Mouse (Mus musculus) CD4-positive, CD25-positive, alpha-beta regulatory T cell (primary cell): ENCODE results near the gene 2610028H24Rik. TPM values are rescaled to one million over a fixed set of nuclear protein-coding genes. Genes with fewer than 3 reads are reported as not detected.

Source experiments
- polyA plus RNA-seq: library from polyadenylated mRNA; unstranded; fragments of 100-300 nt; shearing (Covaris generic); gene quantifications from one replicate; pipeline ENCODE4 v1.2.1, GENCODE M21; 2017

2610028H24Rik gene
- not detected for polyA plus RNA-seq

DNA sequence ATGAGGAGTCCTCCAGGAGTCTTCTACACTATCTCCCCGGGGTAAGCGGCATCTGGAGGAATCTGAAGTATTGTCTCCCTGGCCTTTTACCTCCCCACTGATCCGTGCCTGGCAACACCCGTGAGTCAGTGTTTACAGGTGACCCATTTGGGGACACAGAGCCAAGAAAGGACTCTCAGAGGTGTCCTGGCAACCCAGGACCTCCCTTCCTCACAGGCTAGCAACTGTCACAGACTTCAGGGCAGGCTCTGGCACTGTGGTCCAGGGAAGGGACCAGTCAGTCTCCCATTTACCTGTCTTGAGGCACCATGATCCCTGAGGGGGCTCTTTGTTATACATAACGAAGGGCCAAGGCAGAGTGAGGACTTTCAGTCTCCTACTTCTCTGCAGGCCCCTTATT is at the start of gene 2610028H24Rik:
Gene 2610028H24Rik, plus strand, starts transcription at position 231 of the 400 bp plus-strand sequence.

GRCm38 (mm10) chr10:76440281-76440680 is 8.6 kb upstream of the 2610028H24Rik start, which contains the start of gene AC141477.1:
Gene AC141477.1, minus strand, starts transcription at chr10:76440444.

DNA sequence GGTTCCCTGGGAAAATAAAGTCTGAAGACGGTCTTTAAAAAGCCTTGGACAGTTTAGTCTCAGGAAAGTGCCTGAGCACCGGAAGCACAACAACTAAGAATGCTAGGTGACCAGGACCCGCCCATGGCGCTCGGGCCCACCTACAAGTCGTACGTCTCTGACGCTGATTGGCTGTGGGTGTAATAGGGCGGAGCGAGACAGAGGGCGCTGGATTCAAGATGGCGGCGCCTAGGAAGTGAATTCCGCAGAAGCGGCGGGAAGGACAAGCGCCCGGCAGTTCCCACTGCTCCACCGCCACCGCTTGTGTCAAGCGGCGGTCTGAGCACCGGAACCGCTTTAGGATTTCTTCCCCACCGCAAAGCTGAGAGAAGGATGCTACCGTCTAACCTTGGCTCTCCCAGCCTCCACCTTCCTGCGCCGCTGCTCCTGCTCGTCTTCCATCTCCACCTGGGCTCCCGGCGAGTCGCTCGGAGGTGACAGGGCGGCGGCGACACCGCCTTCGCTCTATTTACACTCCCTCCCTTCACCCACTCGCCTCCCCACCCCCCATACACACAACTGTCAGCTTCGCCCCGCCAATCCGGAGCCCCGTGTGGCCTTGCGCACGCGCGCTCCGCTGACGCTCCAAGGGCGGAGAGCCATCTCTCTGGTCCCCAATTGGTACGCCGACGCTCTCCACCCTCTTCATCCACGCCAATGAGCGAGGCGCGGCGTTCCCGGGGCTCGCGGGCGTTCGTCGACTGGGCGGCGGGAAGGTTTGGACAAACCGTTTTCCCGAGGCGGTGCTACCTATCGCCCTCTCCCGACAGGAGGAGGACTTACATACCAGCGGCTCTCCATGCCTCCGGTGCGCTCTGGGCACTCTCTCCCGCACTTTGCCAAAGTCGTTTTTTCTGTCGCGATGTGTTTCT is 6.4 kb upstream of the 2610028H24Rik start, which contains the start of gene Pcnt:
Gene Pcnt, minus strand, starts transcription at position 609 of the 911 bp plus-strand sequence.

GRCm38 (mm10) chr10:76468203-76469162 is 19.6 kb downstream of the 2610028H24Rik start, which contains the start of the genes Mcm3ap and Ybey:
Gene Mcm3ap, plus strand, starts transcription at chr10:76468927.
Gene Ybey, minus strand, starts transcription at chr10:76469114.

Other genes starting within 250 kb of the 2610028H24Rik start
- 25.0 TPM for gene Prmt2, start 211.2 kb upstream of the 2610028H24Rik start, polyA plus RNA-seq
- not detected for gene S100b, start 195.2 kb upstream of the 2610028H24Rik start, polyA plus RNA-seq
- gene Dip2a, start 103.8 kb upstream of the 2610028H24Rik start, polyA plus RNA-seq = 8.3 TPM
- gene AC141477.1, start 8.6 kb upstream of the 2610028H24Rik start, polyA plus RNA-seq = 8.1 TPM
- gene Pcnt, start 6.3 kb upstream of the 2610028H24Rik start, polyA plus RNA-seq = 20.7 TPM
- gene Mcm3ap, start 19.8 kb downstream of the 2610028H24Rik start, polyA plus RNA-seq = 77.5 TPM
- gene Ybey, start 20.0 kb downstream of the 2610028H24Rik start, polyA plus RNA-seq = 4.0 TPM
- gene Lss, start 82.5 kb downstream of the 2610028H24Rik start, polyA plus RNA-seq = 10.9 TPM
- gene Spatc1l, start 113.2 kb downstream of the 2610028H24Rik start, polyA plus RNA-seq = 0.17 TPM
- gene Ftcd, start 126.6 kb downstream of the 2610028H24Rik start, polyA plus RNA-seq = not detected
- not detected for gene Col6a2, start 174.5 kb downstream of the 2610028H24Rik start, polyA plus RNA-seq